Mouse (Mus musculus) MEL (cell line): ENCODE measurements around the gene Btbd10. TPM values are rescaled to one million over a fixed set of nuclear protein-coding genes. Genes with fewer than 3 reads are reported as not detected.
A peak's percentile ranks its signal among the peaks of the same experiment; 100 is the strongest.

Experiments
- DNase-seq: peaks from one replicate; pipeline ENCODE4 v3.0.0; 2011; ENCODE audit warnings: low read depth, low spot score
- H3K27ac ChIP-seq: 2 replicates; pipeline ENCODE4 v1.5.1; 2012; ENCODE audit warnings: low read depth, mild to moderate bottlenecking, control low read depth, low read length, moderate library complexity; ENCODE audit not compliant: control insufficient read depth
- H3K27me3 ChIP-seq, 2 experiments: fragments of 150-350 bp in 1 of 2; sonication (generic) in 1 of 2; 2 replicates each; pipeline ENCODE4 v1.6.1; 2012; ENCODE audit warnings: low read length in 2 of 2, mild to moderate bottlenecking in 2 of 2, improper control_type of control experiment in 1 of 2, moderate library complexity in 1 of 2; ENCODE audit not compliant: insufficient read depth in 2 of 2, control insufficient read depth in 1 of 2
- H3K36me3 ChIP-seq, 2 experiments: 2 replicates each; pipeline ENCODE4 v1.6.1; 2012 to 2014; ENCODE audit warnings: low read length in 2 of 2, improper control_type of control experiment in 1 of 2, inconsistent platforms in 1 of 2, mild to moderate bottlenecking in 1 of 2; ENCODE audit not compliant: insufficient read depth in 2 of 2, control insufficient read depth in 1 of 2
- H3K4me1 ChIP-seq, 2 experiments: fragments of 150-350 bp in 1 of 2; sonication (generic) in 1 of 2; 2 replicates each; pipeline ENCODE4 v1.6.1; 2012; ENCODE audit warnings: low read length in 2 of 2, improper control_type of control experiment in 1 of 2, mild to moderate bottlenecking in 1 of 2; ENCODE audit not compliant: insufficient read depth in 2 of 2, control insufficient read depth in 1 of 2
- H3K4me3 ChIP-seq, 2 experiments: fragments of 150-350 bp in 1 of 2; sonication (generic) in 1 of 2; 2 replicates each; pipeline ENCODE4 v1.5.1; 2012; ENCODE audit warnings: low read depth in 2 of 2, low read length in 2 of 2, mild to moderate bottlenecking in 2 of 2, moderate library complexity in 2 of 2, control low read depth in 1 of 2, improper control_type of control experiment in 1 of 2; ENCODE audit not compliant: control insufficient read depth in 1 of 2, insufficient read depth in 1 of 2
- H3K79me2 ChIP-seq: 2 replicates; pipeline ENCODE4 v1.6.1; 2012; ENCODE audit warnings: mild to moderate bottlenecking, low read length, moderate library complexity; ENCODE audit not compliant: control insufficient read depth, poor library complexity, insufficient read depth
- H3K9ac ChIP-seq: 2 replicates; pipeline ENCODE4 v1.6.1; 2012; ENCODE audit warnings: low read depth, mild to moderate bottlenecking, control low read depth, low read length, moderate library complexity; ENCODE audit not compliant: control insufficient read depth, poor library complexity, severe bottlenecking
- H3K9me3 ChIP-seq: fragments of 150-350 bp; sonication (generic); replicated peaks from 2 replicates; pipeline ENCODE4 v1.6.1; 2012; ENCODE audit warnings: mild to moderate bottlenecking, low read length, improper control_type of control experiment, moderate library complexity; ENCODE audit not compliant: insufficient read depth
- BHLHE40 ChIP-seq: IDR thresholded peaks from 2 replicates; pipeline ENCODE4 v1.6.1; 2012; ENCODE audit warnings: low read depth, mild to moderate bottlenecking, inconsistent platforms, low read length, improper control_type of control experiment, borderline replicate concordance
- CHD1 ChIP-seq: IDR thresholded peaks from 2 replicates; pipeline ENCODE4 v1.6.1; 2012; ENCODE audit warnings: low read depth, mild to moderate bottlenecking, inconsistent platforms, low read length, improper control_type of control experiment
- CHD2 ChIP-seq: IDR thresholded peaks from 2 replicates; pipeline ENCODE4 v1.6.1; 2011; ENCODE audit warnings: low read length, improper control_type of control experiment
- CTCF ChIP-seq, 3 experiments: IDR thresholded peaks in 2 of 3; conservative IDR thresholded peaks in 1 of 3; 2 replicates each; pipeline ENCODE4 v1.5.1; 2011 to 2012; ENCODE audit warnings: low read length in 3 of 3, low read depth in 2 of 3, mild to moderate bottlenecking in 2 of 3, improper control_type of control experiment in 1 of 3, inconsistent platforms in 1 of 3, mixed read lengths in 1 of 3, moderate library complexity in 1 of 3; ENCODE audit not compliant: control insufficient read depth in 1 of 3, insufficient read depth in 1 of 3, poor library complexity in 1 of 3, severe bottlenecking in 1 of 3
- E2F4 ChIP-seq: IDR thresholded peaks from 2 replicates; pipeline ENCODE4 v1.6.1; 2011; ENCODE audit warnings: low read depth, low read length, improper control_type of control experiment, borderline replicate concordance
- ELF1 ChIP-seq: IDR thresholded peaks from 2 replicates; pipeline ENCODE4 v1.6.1; 2014; ENCODE audit warnings: low read depth, mild to moderate bottlenecking, inconsistent platforms, low read length, improper control_type of control experiment, moderate library complexity
- EP300 ChIP-seq, 2 experiments: IDR thresholded peaks; 2 replicates each; pipeline ENCODE4 v1.6.1; 2011; ENCODE audit warnings: improper control_type of control experiment in 2 of 2, low read length in 2 of 2, low read depth in 1 of 2, mild to moderate bottlenecking in 1 of 2
- ETS1 ChIP-seq: IDR thresholded peaks from 2 replicates; pipeline ENCODE4 v1.6.1; 2012; ENCODE audit warnings: low read depth, mild to moderate bottlenecking, inconsistent platforms, low read length, improper control_type of control experiment, moderate library complexity
- GATA1 ChIP-seq: IDR thresholded peaks from 2 replicates; pipeline ENCODE4 v1.6.1; 2011; ENCODE audit warnings: low read depth, low read length, improper control_type of control experiment
- HCFC1 ChIP-seq: IDR thresholded peaks from 2 replicates; pipeline ENCODE4 v1.6.1; 2012; ENCODE audit warnings: low read depth, mild to moderate bottlenecking, inconsistent platforms, low read length, improper control_type of control experiment, moderate library complexity
- JUND ChIP-seq: IDR thresholded peaks from 2 replicates; pipeline ENCODE4 v1.6.1; 2011; ENCODE audit warnings: low read depth, mild to moderate bottlenecking, improper control_type of control experiment, low read length
- KAT2A ChIP-seq: conservative IDR thresholded peaks from 2 replicates; pipeline ENCODE4 v1.6.1; 2012; ENCODE audit warnings: low read depth, low read length, improper control_type of control experiment, inconsistent platforms
- MAFK ChIP-seq: IDR thresholded peaks from 2 replicates; pipeline ENCODE4 v1.6.1; 2011; ENCODE audit warnings: low read depth, mild to moderate bottlenecking, low read length, improper control_type of control experiment, borderline replicate concordance
- MAX ChIP-seq: IDR thresholded peaks from 2 replicates; pipeline ENCODE4 v1.6.1; 2011; ENCODE audit warnings: low read length, improper control_type of control experiment
- MAZ ChIP-seq: IDR thresholded peaks from 2 replicates; pipeline ENCODE4 v1.6.1; 2012; ENCODE audit warnings: low read depth, mild to moderate bottlenecking, inconsistent platforms, low read length, improper control_type of control experiment
- MXI1 ChIP-seq: IDR thresholded peaks from 2 replicates; pipeline ENCODE4 v1.6.1; 2011; ENCODE audit warnings: mild to moderate bottlenecking, low read depth, low read length, improper control_type of control experiment
- MYB ChIP-seq: IDR thresholded peaks from 2 replicates; pipeline ENCODE4 v1.6.1; 2011; ENCODE audit warnings: mild to moderate bottlenecking, low read depth, low read length, improper control_type of control experiment
- NRF1 ChIP-seq: IDR thresholded peaks from 2 replicates; pipeline ENCODE4 v1.6.1; 2014; ENCODE audit warnings: low read depth, mild to moderate bottlenecking, inconsistent platforms, low read length, improper control_type of control experiment, moderate library complexity; ENCODE audit not compliant: poor library complexity, insufficient read depth, severe bottlenecking
- POLR2A ChIP-seq, 2 experiments: IDR thresholded peaks; 2 replicates each; pipeline ENCODE4 v1.6.1; 2011 to 2012; ENCODE audit warnings: low read length in 2 of 2, mild to moderate bottlenecking in 2 of 2, control low read depth in 1 of 2, improper control_type of control experiment in 1 of 2, low read depth in 1 of 2, moderate library complexity in 1 of 2; ENCODE audit not compliant: control insufficient read depth in 1 of 2, insufficient read depth in 1 of 2, poor library complexity in 1 of 2
- POLR2AphosphoS5 ChIP-seq: IDR thresholded peaks from 2 replicates; pipeline ENCODE4 v1.6.1; 2012; ENCODE audit warnings: low read depth, borderline replicate concordance, mild to moderate bottlenecking, inconsistent platforms, low read length, moderate library complexity, mixed read lengths
- RCOR1 ChIP-seq: IDR thresholded peaks from 2 replicates; pipeline ENCODE4 v1.6.1; 2012; ENCODE audit warnings: low read depth, mild to moderate bottlenecking, inconsistent platforms, low read length, improper control_type of control experiment
- SIN3A ChIP-seq: IDR thresholded peaks from 2 replicates; pipeline ENCODE4 v1.6.1; 2012; ENCODE audit warnings: low read length, improper control_type of control experiment, inconsistent platforms
- SMC3 ChIP-seq: IDR thresholded peaks from 2 replicates; pipeline ENCODE4 v1.6.1; 2011; ENCODE audit warnings: low read depth, low read length, improper control_type of control experiment
- TBP ChIP-seq: IDR thresholded peaks from 2 replicates; pipeline ENCODE4 v1.8.0; 2011; ENCODE audit warnings: low read depth, low read length, improper control_type of control experiment
- TCF12 ChIP-seq: IDR thresholded peaks from 2 replicates; pipeline ENCODE4 v1.6.1; 2014; ENCODE audit warnings: low read depth, mild to moderate bottlenecking, inconsistent platforms, low read length, improper control_type of control experiment, moderate library complexity
- UBTF ChIP-seq: IDR thresholded peaks from 2 replicates; pipeline ENCODE4 v1.6.1; 2012; ENCODE audit warnings: low read depth, mild to moderate bottlenecking, inconsistent platforms, low read length, improper control_type of control experiment, moderate library complexity, borderline replicate concordance; ENCODE audit not compliant: insufficient read depth
- USF1 ChIP-seq: IDR thresholded peaks from 2 replicates; pipeline ENCODE4 v1.6.1; 2014; ENCODE audit warnings: low read depth, mild to moderate bottlenecking, inconsistent platforms, low read length, improper control_type of control experiment, moderate library complexity
- USF2 ChIP-seq, 2 experiments: IDR thresholded peaks; 2 replicates each; pipeline ENCODE4 v1.6.1; 2011 to 2012; ENCODE audit warnings: improper control_type of control experiment in 2 of 2, low read length in 2 of 2, borderline replicate concordance in 1 of 2, inconsistent platforms in 1 of 2, low read depth in 1 of 2, mild to moderate bottlenecking in 1 of 2; ENCODE audit not compliant: insufficient read depth in 1 of 2
- ZC3H11A ChIP-seq: IDR thresholded peaks from 2 replicates; pipeline ENCODE4 v1.6.1; 2012; ENCODE audit warnings: low read depth, mild to moderate bottlenecking, inconsistent platforms, low read length, improper control_type of control experiment
- ZMIZ1 ChIP-seq: IDR thresholded peaks from 2 replicates; pipeline ENCODE4 v1.6.1; 2012; ENCODE audit warnings: low read depth, mild to moderate bottlenecking, inconsistent platforms, low read length, improper control_type of control experiment, moderate library complexity
- ZNF384 ChIP-seq: IDR thresholded peaks from 2 replicates; pipeline ENCODE4 v1.6.1; 2012; ENCODE audit warnings: low read depth, mild to moderate bottlenecking, inconsistent platforms, low read length, improper control_type of control experiment
- polyA plus RNA-seq, 2 experiments: library from polyadenylated mRNA; stranded (reverse) in 1 of 2; unstranded in 1 of 2; fragments of >175 nt in 1 of 2; fragments of >200 nt in 1 of 2; gene quantifications; 2 replicates each; pipeline versions ENCODE4 v1.2.1 to v1.2.4; 2012; ENCODE audit warnings: low replicate concordance in 2 of 2, low read depth in 1 of 2; ENCODE audit not compliant: insufficient read length in 2 of 2, insufficient read depth in 1 of 2, missing spikeins in 1 of 2
- total RNA-seq: library from RNA; depleted of rRNA; stranded (reverse); fragments of 300-350 nt; gene quantifications from 2 replicates; pipeline ENCODE4 v1.2.3, GENCODE M21; 2012

Gene Btbd10
- total and polyA plus RNA-seq, 3 experiments: 9.8 to 15.7 TPM; not detected in 1

- Histone ChIP-seq H3K4me1 (peaks cover 10 to 11% of the 10 kb centered on the region in 2 experiments), H3K9me3 (no peaks in the 10 kb centered on the region), H3K36me3 (peaks cover 0 to 26% of the 10 kb centered on the region in 2 experiments; a peak in 2 of 4 replicates), H3K27ac (no peak overlapping the region), H3K27me3 (no peaks in the 10 kb centered on the region), H3K9ac (no peak overlapping the region), H3K79me2 (peaks cover 9% of the 10 kb centered on the region), H3K4me3 (peak overlapping the region in 1 of 2 experiments; percentile 9; a peak in 1 of 4 replicates)
- DNase-seq: peak; percentile 56
- TF ChIP-seq UBTF (no peak), KAT2A (no peak), EP300 (IDR thresholded peaks at IDR 0.05; ENCODE audit: low read depth in 1 of 2, low read length in 2 of 2) (peak; percentile 45 to 58; a peak in 3 of 4 replicates), NRF1 (no peak), E2F4 (no peak), TBP (no peak), MAX (no peak), MYB (no peak), CHD1 (no peak), POLR2AphosphoS5 (no peak), HCFC1 (no peak), MAZ (no peak), GATA1 (peak; percentile 81), RCOR1 (0 out of 2 replicates have a peak, but pooled peaks have one; percentile 16), ZC3H11A (no peak), ETS1 (peak; percentile 52; the same call in 1 of the 2 replicates), ZNF384 (no peak), ZMIZ1 (no peak), MXI1 (peak; percentile 49; the same call in 1 of the 2 replicates), JUND (no peak), USF2 (IDR thresholded peaks at IDR 0.05; ENCODE audit: borderline replicate concordance in 1 of 2, insufficient read depth in 1 of 2, low read depth in 1 of 2, low read length in 2 of 2) (no peak), SMC3 (no peak), TCF12 (no peak), BHLHE40 (no peak), CTCF (IDR thresholded peaks at IDR 0.05 in 2 of 3, conservative IDR thresholded peaks at IDR 0.05 in 1 of 3; ENCODE audit: control insufficient read depth in 1 of 3, insufficient read depth in 1 of 3, low read depth in 2 of 3, low read length in 3 of 3, poor library complexity in 1 of 3, severe bottlenecking in 1 of 3) (no peak), MAFK (no peak), SIN3A (no peak), CHD2 (no peak), POLR2A (IDR thresholded peaks at IDR 0.05; ENCODE audit: control insufficient read depth in 1 of 2, insufficient read depth in 1 of 2, low read depth in 1 of 2, low read length in 2 of 2, poor library complexity in 1 of 2) (no peak), USF1 (no peak), ELF1 (no peak)
These were observed 1.8 kb downstream of the Btbd10 start for GRCm38 (mm10) chr7:113367440-113367839.
